Mouse (Mus musculus): ENCODE measurements around the gene Ms4a4c. TPM values are rescaled to one million over a fixed set of nuclear protein-coding genes. Genes with fewer than 3 reads are reported as not detected.
"Not testable (repeated sequence)": the region's sequence is repeated elsewhere in the genome, so short reads cannot be mapped to it uniquely, and the experiment has no call there.

Gene Ms4a4c
- polyA plus RNA-seq, 1 experiment from 2014 or later = 0.62 TPM

- not testable (repeated sequence) for ATAC-seq (ENCODE audit: low FRiP score, low read depth); H3K27me3 ChIP-seq; H3K36me3 ChIP-seq; H3K9ac ChIP-seq; H3K4me2 ChIP-seq (replicated peaks); H3K27ac ChIP-seq; H3K4me3 ChIP-seq; H3K9me3 ChIP-seq; H3K4me1 ChIP-seq
- 69% methylated on average over 1 of the region's 1 CpGs for WGBS
These were observed 63.8 kb downstream of the Ms4a4c start for GRCm38 (mm10) chr19:11468361-11468760.

- not testable (repeated sequence) for H3K4me2 ChIP-seq (replicated peaks); ATAC-seq (ENCODE audit: low FRiP score, low read depth); H3K27ac ChIP-seq; H3K9ac ChIP-seq; H3K4me1 ChIP-seq; H3K27me3 ChIP-seq; H3K36me3 ChIP-seq; H3K4me3 ChIP-seq; H3K9me3 ChIP-seq
- WGBS = 74% methylated on average over 4 of the region's 4 CpGs
These were observed 64.6 kb downstream of the Ms4a4c start, which contains the start of gene Ms4a6c for GRCm38 (mm10) chr19:11469215-11469614. Gene Ms4a6c, plus strand, starts transcription at chr19:11469366.

Other genes with a start within 250 kb of the Ms4a4c start
- not detected in 2 replicates for gene 1700025F22Rik, start 239.4 kb upstream of the Ms4a4c start, polyA plus RNA-seq (2015; fragmentation: Nextera tagmentation; extraction: Ambion mirVana)
- gene Ms4a13, start 208.0 kb upstream of the Ms4a4c start, polyA plus RNA-seq (2015; fragmentation: Nextera tagmentation; extraction: Ambion mirVana) = not detected in 2 replicates
- not detected in 2 replicates for gene Ms4a12, start 172.3 kb upstream of the Ms4a4c start, polyA plus RNA-seq (2015; fragmentation: Nextera tagmentation; extraction: Ambion mirVana)
- not detected in 2 replicates for gene Ms4a1, start 138.5 kb upstream of the Ms4a4c start, polyA plus RNA-seq (2015; fragmentation: Nextera tagmentation; extraction: Ambion mirVana)
- not detected in 2 replicates for gene Ms4a5, start 120.9 kb upstream of the Ms4a4c start, polyA plus RNA-seq (2015; fragmentation: Nextera tagmentation; extraction: Ambion mirVana)
- gene Ms4a14, start 90.3 kb upstream of the Ms4a4c start, polyA plus RNA-seq (2015; fragmentation: Nextera tagmentation; extraction: Ambion mirVana) = not detected in 2 replicates
- 5.7 and 7.0 TPM in 2 replicates for gene Ms4a7, start 68.6 kb upstream of the Ms4a4c start, polyA plus RNA-seq (2015; fragmentation: Nextera tagmentation; extraction: Ambion mirVana)
- 5.4 and 5.6 TPM in 2 replicates for gene Ms4a4a, start 29.2 kb upstream of the Ms4a4c start, polyA plus RNA-seq (2015; fragmentation: Nextera tagmentation; extraction: Ambion mirVana)
- gene Ms4a4b, start 38.8 kb downstream of the Ms4a4c start, polyA plus RNA-seq (2015; fragmentation: Nextera tagmentation; extraction: Ambion mirVana) = 0.59 TPM in 1 of 2 replicates, not detected in the other
- 4.2 and 4.6 TPM in 2 replicates for gene Ms4a6c, start 64.6 kb downstream of the Ms4a4c start, polyA plus RNA-seq (2015; fragmentation: Nextera tagmentation; extraction: Ambion mirVana)
- gene Gm8369, start 81.2 kb downstream of the Ms4a4c start, polyA plus RNA-seq (2015; fragmentation: Nextera tagmentation; extraction: Ambion mirVana) = not detected in 2 replicates
- 4.1 and 4.5 TPM in 2 replicates for gene Ms4a6b, start 111.7 kb downstream of the Ms4a4c start, polyA plus RNA-seq (2015; fragmentation: Nextera tagmentation; extraction: Ambion mirVana)
- 1.1 and 1.5 TPM in 2 replicates for gene Ms4a4d, start 132.0 kb downstream of the Ms4a4c start, polyA plus RNA-seq (2015; fragmentation: Nextera tagmentation; extraction: Ambion mirVana)
- 3.5 and 3.9 TPM in 2 replicates for gene Ms4a6d, start 200.1 kb downstream of the Ms4a4c start, polyA plus RNA-seq (2015; fragmentation: Nextera tagmentation; extraction: Ambion mirVana)
- 0.59 and 1.0 TPM in 2 replicates for gene Ms4a2, start 218.9 kb downstream of the Ms4a4c start, polyA plus RNA-seq (2015; fragmentation: Nextera tagmentation; extraction: Ambion mirVana)
- not detected in 2 replicates for gene Ms4a3, start 236.1 kb downstream of the Ms4a4c start, polyA plus RNA-seq (2015; fragmentation: Nextera tagmentation; extraction: Ambion mirVana)